Mouse (Mus musculus) lung, embryonic 16.5 days (tissue): Measurements from ENCODE around the gene Tanc1. TPM values are rescaled to one million over a fixed set of nuclear protein-coding genes. Genes with fewer than 3 reads are reported as not detected.
A peak's percentile ranks its signal among the peaks of the same experiment; 100 is the strongest.
"Not testable (repeated sequence)": the region's sequence is repeated elsewhere in the genome, so short reads cannot be mapped to it uniquely, and the experiment has no call there.

Experiments used
- ATAC-seq: fragments of 200-750 bp; cut with Nextera tagmentation; 2 replicates; pipeline ENCODE4 v1.8.0; 2017; ENCODE audit warnings: low read depth, mild to moderate bottlenecking, moderate library complexity
- H3K27ac ChIP-seq: fragments of 300-500 bp; sonication (generic); 2 replicates; pipeline ENCODE4 v1.5.1; 2014; ENCODE audit warnings: mild to moderate bottlenecking, control low read depth, low read length
- H3K27me3 ChIP-seq: fragments of 300-500 bp; sonication (generic); 2 replicates; pipeline ENCODE4 v1.6.1; 2014; ENCODE audit warnings: low read depth, low read length, mixed read lengths; ENCODE audit not compliant: control insufficient read depth, insufficient read depth
- H3K36me3 ChIP-seq: fragments of 300-500 bp; sonication (generic); 2 replicates; pipeline ENCODE4 v1.6.1; 2014; ENCODE audit warnings: low read length; ENCODE audit not compliant: control insufficient read depth, insufficient read depth
- H3K4me1 ChIP-seq: fragments of 300-500 bp; sonication (generic); replicated peaks from 2 replicates; pipeline ENCODE4 v1.6.1; 2014; ENCODE audit warnings: low read length, mixed read lengths; ENCODE audit not compliant: control insufficient read depth, insufficient read depth
- H3K4me2 ChIP-seq: fragments of 300-500 bp; sonication (generic); 2 replicates; pipeline ENCODE4 v1.6.1; 2014; ENCODE audit warnings: low read depth, low read length, control low read depth
- H3K4me3 ChIP-seq: fragments of 300-500 bp; sonication (generic); 2 replicates; pipeline ENCODE4 v1.5.1; 2014; ENCODE audit warnings: mild to moderate bottlenecking, low read length, control low read depth
- H3K9ac ChIP-seq: fragments of 300-500 bp; sonication (generic); 2 replicates; pipeline ENCODE4 v1.6.1; 2014; ENCODE audit warnings: low read length, control low read depth
- H3K9me3 ChIP-seq: fragments of 300-500 bp; sonication (generic); 2 replicates; pipeline ENCODE4 v1.6.1; 2016; ENCODE audit warnings: low read length; ENCODE audit not compliant: control insufficient read depth
- WGBS: fragments of 180-500 bp; shearing (Covaris S2); extraction: QIAGEN DNeasy Blood & Tissue Kit; methylation state at CpG from one replicate; pipeline ENCODE4 v1.1.7; 2014; 5-methylcytosine and 5-hydroxymethylcytosine counted together
- polyA plus RNA-seq: library from polyadenylated mRNA; unstranded; fragments of >200 nt; fragmentation: Nextera tagmentation; extraction: Ambion mirVana; gene quantifications from 2 replicates; pipeline ENCODE4 v1.2.1, GENCODE M21; 2015

Tanc1 gene
- polyA plus RNA-seq, result 33.2 and 35.2 TPM in 2 replicates

DNA sequence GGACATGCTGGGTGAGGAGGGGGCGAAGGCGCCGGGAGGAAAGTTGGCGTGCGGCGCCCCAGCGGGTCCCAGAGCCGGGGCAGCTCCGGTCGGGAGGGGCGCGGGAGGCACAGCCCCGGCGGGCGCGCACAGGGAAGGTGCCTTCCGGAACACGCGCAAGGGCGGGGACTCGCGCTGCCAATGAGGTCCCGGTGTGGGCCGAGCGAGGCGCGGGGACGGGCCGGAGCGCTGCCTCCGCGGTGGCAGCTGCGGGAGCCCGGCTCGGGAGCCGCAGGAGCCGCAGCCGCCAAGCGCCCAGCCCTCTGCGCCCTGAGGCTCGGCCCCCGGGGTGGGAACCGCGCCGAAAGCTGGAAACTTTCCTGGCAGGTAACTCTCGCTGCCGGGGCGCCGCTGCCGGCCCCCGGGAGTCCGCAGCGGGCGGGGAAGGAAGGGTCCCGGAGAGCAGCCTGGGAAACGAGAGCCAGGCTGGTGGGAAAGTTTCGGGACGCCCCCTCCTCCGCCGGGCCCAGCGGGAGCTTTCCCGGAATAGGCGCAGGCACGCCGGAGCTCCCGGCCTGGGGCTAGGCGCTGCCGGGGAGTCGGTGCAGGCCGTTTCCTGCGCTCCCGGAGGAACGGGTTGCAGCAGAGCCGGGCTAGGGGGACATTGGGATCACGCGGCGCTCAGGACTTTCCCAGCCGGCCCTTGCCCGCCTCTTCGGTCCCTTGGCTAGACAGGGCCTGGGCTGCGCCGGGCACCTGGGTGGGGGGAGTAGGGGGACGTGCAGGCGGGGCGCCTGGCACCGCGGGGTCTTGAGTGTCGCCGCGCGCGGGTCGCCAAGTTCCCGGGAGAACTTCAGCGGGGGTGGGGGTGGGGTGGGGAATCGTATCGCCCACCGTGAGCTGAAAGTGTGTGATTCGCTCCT is at the start of gene Tanc1:
Tanc1 (plus strand) TSS at position 212 of the 902 bp plus-strand sequence.
- no peaks in the 10 kb centered on the region for H3K9me3 ChIP-seq
- under 1% methylated on average over 99 of the region's 99 CpGs for WGBS
- peak within 1 kb of the TSS; percentile 87 for H3K9ac ChIP-seq
- H3K4me1 ChIP-seq, result peaks cover 31% of the 10 kb centered on the region
- peak; percentile 96 for ATAC-seq
- H3K36me3 ChIP-seq, result no peaks in the 10 kb centered on the region
- peak within 1 kb of the TSS; percentile 96 for H3K27ac ChIP-seq
- no peaks in the 10 kb centered on the region for H3K27me3 ChIP-seq
- peak within 1 kb of the TSS; percentile 80 for H3K4me2 ChIP-seq
- H3K4me3 ChIP-seq, result peak within 1 kb of the TSS; percentile 80

DNA sequence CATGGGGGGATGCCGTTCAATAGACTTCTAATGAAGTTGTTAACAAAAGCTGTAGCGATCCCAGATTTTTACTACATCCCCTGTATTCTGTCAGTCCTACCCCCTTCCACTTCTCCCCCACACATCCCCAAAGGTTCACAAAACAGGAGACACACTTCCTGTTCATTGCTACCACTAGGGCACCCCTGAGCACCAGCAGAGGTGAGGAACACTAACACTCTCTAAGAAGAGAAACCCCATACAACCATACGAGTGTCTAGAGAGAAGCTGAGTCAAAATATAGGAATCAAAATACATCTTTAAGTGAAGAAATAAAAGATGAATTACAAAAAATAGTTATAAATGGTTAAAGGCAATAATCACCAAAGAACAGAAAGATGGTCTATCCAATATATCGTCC is 49.6 kb upstream of the Tanc1 start:
- no peaks in the 10 kb centered on the region for H3K36me3 ChIP-seq
- H3K27ac ChIP-seq, result no peak overlapping the region
- H3K9me3 ChIP-seq, result 0 out of 2 replicates have a peak, but pooled peaks cover 3% of the 10 kb centered on the region
- 80% methylated on average over 4 of the region's 4 CpGs for WGBS
- H3K4me3 ChIP-seq, result no peak overlapping the region
- no peak overlapping the region for H3K9ac ChIP-seq
- no peaks in the 10 kb centered on the region for H3K4me1 ChIP-seq
- no peak overlapping the region for H3K4me2 ChIP-seq
- H3K27me3 ChIP-seq, result no peaks in the 10 kb centered on the region
- ATAC-seq, result no peak

DNA sequence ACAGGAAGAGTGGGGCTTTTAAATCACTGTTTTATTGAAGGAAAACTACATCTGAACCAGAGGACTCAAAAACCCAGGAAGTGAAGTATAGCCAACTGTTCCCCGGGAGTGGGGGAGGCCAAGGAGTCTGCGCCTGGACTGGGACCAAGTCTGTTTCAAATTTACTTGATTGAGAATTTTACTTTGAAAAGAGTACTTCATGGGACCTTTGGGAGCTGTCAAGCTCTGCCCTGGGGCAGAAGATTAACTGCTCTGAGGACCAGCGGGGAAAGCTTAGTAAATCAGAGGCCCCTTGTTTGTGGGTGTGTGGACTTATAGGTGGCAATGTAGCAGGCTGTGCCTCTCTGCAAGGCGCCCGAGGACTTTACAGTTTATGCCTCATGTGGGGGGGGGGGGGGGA is 49.1 kb upstream of the Tanc1 start:
- no peak overlapping the region for H3K4me2 ChIP-seq
- H3K4me3 ChIP-seq, result no peak overlapping the region
- WGBS, result 50% methylated on average over 5 of the region's 5 CpGs
- no peaks in the 10 kb centered on the region for H3K4me1 ChIP-seq
- no peak overlapping the region for H3K9ac ChIP-seq
- H3K9me3 ChIP-seq, result 0 out of 2 replicates have a peak, but pooled peaks cover 3% of the 10 kb centered on the region
- no peak for ATAC-seq
- no peaks in the 10 kb centered on the region for H3K27me3 ChIP-seq
- H3K27ac ChIP-seq, result no peak overlapping the region
- H3K36me3 ChIP-seq, result no peaks in the 10 kb centered on the region

DNA sequence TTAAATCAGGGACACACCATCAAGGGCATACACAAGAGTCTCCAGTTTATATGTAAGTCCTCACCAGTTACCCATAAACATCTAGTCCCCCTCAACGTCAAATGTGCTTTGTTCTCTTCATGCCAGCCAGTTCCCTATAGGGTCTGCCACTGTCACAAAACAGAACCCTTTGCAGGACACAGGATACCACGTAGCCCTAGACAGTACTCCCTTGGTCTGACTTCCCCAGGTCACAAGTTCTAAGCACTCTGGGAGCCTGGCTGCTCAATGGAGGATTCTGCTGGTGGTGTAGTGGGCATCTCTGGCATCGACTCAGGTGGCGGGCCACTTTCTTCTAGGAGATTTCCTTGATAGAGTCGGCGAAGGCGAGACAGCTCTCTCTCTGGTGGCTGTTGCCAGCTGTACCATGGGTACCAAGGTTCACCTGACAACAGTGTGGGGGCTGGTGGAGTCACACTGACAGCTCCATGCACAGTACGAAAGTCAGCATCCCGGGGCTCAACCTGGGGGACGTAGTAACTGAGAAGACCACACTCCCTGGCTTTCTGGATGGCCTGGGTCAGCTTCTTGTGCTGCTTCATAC is 47.7 kb upstream of the Tanc1 start:
- not testable (repeated sequence) for H3K4me1 ChIP-seq, H3K4me2 ChIP-seq, H3K4me3 ChIP-seq, H3K9ac ChIP-seq, ATAC-seq, H3K27me3 ChIP-seq, H3K9me3 ChIP-seq, H3K36me3 ChIP-seq, H3K27ac ChIP-seq
- WGBS, result 88% methylated on average over 3 of the region's 10 CpGs

DNA sequence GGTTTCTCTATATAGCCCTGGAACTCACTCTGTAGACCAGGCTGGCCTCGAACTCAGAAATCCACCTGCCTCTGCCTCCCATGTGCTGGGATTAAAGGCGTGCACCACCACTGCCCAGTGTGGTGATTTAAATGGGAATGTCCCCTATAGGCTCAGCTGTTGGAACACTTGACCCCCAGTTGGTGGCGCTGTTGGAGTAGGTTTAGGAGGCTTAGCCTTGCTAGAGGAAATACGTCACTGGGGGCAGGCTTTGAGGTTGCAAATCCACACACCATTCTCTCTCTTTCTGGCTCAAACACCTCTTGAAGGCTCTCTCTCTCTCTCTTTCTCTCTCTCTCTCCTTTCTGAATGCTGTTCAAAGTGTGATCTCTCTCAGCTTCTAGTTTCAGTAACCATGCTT is 46.9 kb upstream of the Tanc1 start:
- H3K27ac ChIP-seq, result no peak overlapping the region
- no peak overlapping the region for H3K9ac ChIP-seq
- peaks cover 3% of the 10 kb centered on the region; the same call in 1 of the 2 replicates for H3K9me3 ChIP-seq
- ATAC-seq, result no peak
- no peaks in the 10 kb centered on the region for H3K4me1 ChIP-seq
- H3K27me3 ChIP-seq, result no peaks in the 10 kb centered on the region
- no peak overlapping the region for H3K4me3 ChIP-seq
- H3K4me2 ChIP-seq, result no peak overlapping the region
- H3K36me3 ChIP-seq, result no peaks in the 10 kb centered on the region
- WGBS, result 79% methylated on average over 4 of the region's 4 CpGs

DNA sequence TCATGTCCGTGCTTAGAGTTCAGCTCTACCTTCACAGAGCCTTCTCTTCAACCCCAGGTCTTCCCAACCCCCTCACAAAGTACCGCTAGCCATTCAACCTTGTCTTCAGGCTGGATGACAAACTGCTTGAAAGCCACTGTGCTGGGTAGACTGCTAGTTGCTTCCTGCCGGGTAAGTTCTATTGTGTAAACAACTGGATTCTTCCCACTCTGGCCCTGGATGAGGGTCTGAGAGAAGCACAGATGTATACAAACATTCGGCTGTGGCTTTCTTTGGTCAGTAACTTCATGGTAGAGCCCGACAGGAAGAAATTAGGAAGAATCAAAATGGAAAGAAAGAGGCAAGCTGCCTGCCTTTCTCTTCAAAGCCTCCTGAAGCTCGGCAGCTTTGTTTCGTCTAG is 30.9 kb upstream of the Tanc1 start:
- no peak overlapping the region for H3K4me3 ChIP-seq
- no peak overlapping the region for H3K4me2 ChIP-seq
- no peaks in the 10 kb centered on the region for H3K9me3 ChIP-seq
- no peaks in the 10 kb centered on the region for H3K36me3 ChIP-seq
- no peaks in the 10 kb centered on the region for H3K4me1 ChIP-seq
- H3K9ac ChIP-seq, result no peak overlapping the region
- peak; percentile 64 for ATAC-seq
- 18% methylated on average over 7 of the region's 7 CpGs for WGBS
- no peak overlapping the region for H3K27ac ChIP-seq
- H3K27me3 ChIP-seq, result no peaks in the 10 kb centered on the region

DNA sequence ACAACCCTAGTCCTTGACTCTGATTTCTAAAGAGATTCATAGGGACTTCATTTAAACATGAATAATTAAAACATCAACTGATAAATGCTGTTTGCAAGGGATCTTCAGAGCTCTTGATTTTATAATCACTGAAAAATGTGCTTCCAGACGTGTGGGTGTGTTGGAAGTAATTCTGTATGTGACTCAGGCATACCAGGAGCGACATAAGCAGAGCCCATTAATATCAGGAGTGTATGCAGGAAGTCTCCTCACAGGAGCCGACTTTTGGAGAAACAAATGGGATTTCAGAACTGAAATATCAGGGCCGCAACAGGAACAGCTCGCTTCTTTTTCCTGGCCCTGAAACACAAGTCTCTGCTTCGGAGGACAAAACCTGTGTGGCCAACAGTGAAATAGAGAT is 27.9 kb upstream of the Tanc1 start:
- Histone ChIP-seq H3K4me1 (no peaks in the 10 kb centered on the region), H3K4me2 (no peak overlapping the region), H3K36me3 (no peaks in the 10 kb centered on the region), H3K9me3 (no peaks in the 10 kb centered on the region), H3K27me3 (no peaks in the 10 kb centered on the region), H3K4me3 (no peak overlapping the region), H3K9ac (no peak overlapping the region), H3K27ac (no peak overlapping the region)
- WGBS, result 74% methylated on average over 6 of the region's 6 CpGs
- no peak for ATAC-seq

DNA sequence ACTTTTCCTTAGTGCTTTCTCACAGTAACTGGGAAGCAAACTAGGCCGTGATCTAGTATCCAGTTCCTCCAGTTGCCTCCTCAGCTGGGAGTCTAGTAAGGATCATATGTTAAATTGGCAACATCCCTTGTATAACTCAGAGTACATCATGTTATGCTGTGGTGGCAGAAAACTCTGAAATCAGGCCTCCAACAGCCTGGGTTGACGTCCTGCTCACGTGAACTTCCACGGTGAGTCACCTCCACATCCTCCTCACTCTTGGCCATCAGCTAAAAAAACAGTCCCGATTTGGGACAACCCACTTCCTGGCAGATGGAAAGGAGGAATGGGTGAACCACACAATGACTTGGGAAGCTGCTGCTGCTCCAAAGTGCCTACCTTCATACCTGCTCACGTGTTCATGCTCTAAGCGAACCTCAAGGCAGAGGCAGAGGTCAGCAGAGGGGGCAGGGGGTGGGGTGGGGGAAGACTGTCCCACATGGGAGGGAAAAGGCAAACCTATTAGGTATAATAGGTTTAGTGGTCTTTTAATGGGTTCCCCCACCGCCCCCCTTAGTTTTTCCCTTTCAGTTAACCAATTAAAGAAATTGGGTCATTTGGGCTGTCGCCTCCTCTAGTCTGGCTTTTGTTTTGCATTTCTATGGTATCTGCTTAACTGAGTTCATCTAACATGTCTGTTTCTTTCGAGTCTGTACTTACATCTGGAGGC is 24.3 kb upstream of the Tanc1 start:
- Histone ChIP-seq H3K4me3 (no peak overlapping the region), H3K4me2 (no peak overlapping the region), H3K9me3 (no peaks in the 10 kb centered on the region), H3K9ac (no peak overlapping the region), H3K27me3 (no peaks in the 10 kb centered on the region), H3K27ac (no peak overlapping the region), H3K4me1 (no peaks in the 10 kb centered on the region), H3K36me3 (no peaks in the 10 kb centered on the region)
- ATAC-seq, result no peak
- WGBS, result 80% methylated on average over 10 of the region's 10 CpGs

DNA sequence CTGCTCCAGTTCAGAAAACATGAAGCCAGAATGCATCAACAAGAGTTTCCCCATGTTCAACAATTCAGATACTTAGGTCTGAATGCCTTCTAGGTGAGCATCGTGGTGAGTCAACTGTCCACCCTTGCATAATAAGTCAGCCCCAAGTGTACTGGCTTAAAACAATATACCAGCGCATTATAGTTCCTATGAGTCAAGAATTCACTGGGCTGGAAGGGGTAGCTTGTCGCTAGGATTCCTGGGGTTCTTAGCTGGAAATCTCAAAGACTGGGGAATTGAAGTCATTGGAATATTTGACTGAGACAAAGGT is 23.8 kb upstream of the Tanc1 start:
- ATAC-seq, result no peak
- Histone ChIP-seq H3K9me3 (no peaks in the 10 kb centered on the region), H3K9ac (no peak overlapping the region)

More for the DNA sequence above, 23.8 kb upstream of the Tanc1 start:
- no peak overlapping the region for H3K4me3 ChIP-seq
- H3K27ac ChIP-seq, result no peak overlapping the region
- WGBS, result 87% methylated on average over 3 of the region's 3 CpGs
- no peaks in the 10 kb centered on the region for H3K36me3 ChIP-seq
- H3K4me2 ChIP-seq, result no peak overlapping the region
- H3K4me1 ChIP-seq, result no peaks in the 10 kb centered on the region
- H3K27me3 ChIP-seq, result no peaks in the 10 kb centered on the region
